Mouse (Mus musculus) testis, adult 2 months (tissue): ENCODE measurements around the gene Sord. TPM values are rescaled to one million over a fixed set of nuclear protein-coding genes. Genes with fewer than 3 reads are reported as not detected.
A peak's percentile ranks its signal among the peaks of the same experiment; 100 is the strongest.

Experiments
- H3K27ac ChIP-seq: fragments of 200-500 bp; 2 replicates; pipeline ENCODE4 v1.5.1; 2012; ENCODE audit warnings: low read depth, low read length; ENCODE audit not compliant: control insufficient read depth, insufficient read depth
- H3K27me3 ChIP-seq: fragments of 200-500 bp; 2 replicates; pipeline ENCODE4 v1.6.1; 2012; ENCODE audit warnings: mild to moderate bottlenecking, low read length, moderate library complexity; ENCODE audit not compliant: control insufficient read depth, insufficient read depth
- H3K36me3 ChIP-seq: fragments of 200-500 bp; 2 replicates; pipeline ENCODE4 v1.6.1; 2012; ENCODE audit warnings: mild to moderate bottlenecking, low read length; ENCODE audit not compliant: control insufficient read depth, insufficient read depth
- H3K4me1 ChIP-seq: fragments of 200-500 bp; 2 replicates; pipeline ENCODE4 v1.6.1; 2012; ENCODE audit warnings: low read length; ENCODE audit not compliant: control insufficient read depth, insufficient read depth
- H3K4me3 ChIP-seq: fragments of 200-500 bp; 2 replicates; pipeline ENCODE4 v1.5.1; 2012; ENCODE audit warnings: low read depth, mild to moderate bottlenecking, low read length, moderate library complexity, mixed read lengths; ENCODE audit not compliant: control insufficient read depth
- CTCF ChIP-seq: fragments of 200-500 bp; IDR thresholded peaks from 2 replicates; pipeline ENCODE4 v1.5.1; 2012; ENCODE audit warnings: low read depth, mild to moderate bottlenecking, inconsistent platforms, low read length, moderate library complexity; ENCODE audit not compliant: control insufficient read depth, insufficient read depth, insufficient replicate concordance
- POLR2A ChIP-seq: fragments of 200-500 bp; IDR thresholded peaks from 2 replicates; pipeline ENCODE4 v1.6.1; 2012; ENCODE audit warnings: low read depth, mild to moderate bottlenecking, inconsistent platforms, low read length, moderate library complexity; ENCODE audit not compliant: control insufficient read depth
- polyA plus RNA-seq: library from polyadenylated mRNA; depleted of rRNA; stranded (reverse); fragments of >200 nt; gene quantifications from 2 replicates; pipeline ENCODE4 v1.2.3, GENCODE M21; 2012

The Sord gene
- polyA plus RNA-seq, 1 experiment, result 863 TPM

DNA sequence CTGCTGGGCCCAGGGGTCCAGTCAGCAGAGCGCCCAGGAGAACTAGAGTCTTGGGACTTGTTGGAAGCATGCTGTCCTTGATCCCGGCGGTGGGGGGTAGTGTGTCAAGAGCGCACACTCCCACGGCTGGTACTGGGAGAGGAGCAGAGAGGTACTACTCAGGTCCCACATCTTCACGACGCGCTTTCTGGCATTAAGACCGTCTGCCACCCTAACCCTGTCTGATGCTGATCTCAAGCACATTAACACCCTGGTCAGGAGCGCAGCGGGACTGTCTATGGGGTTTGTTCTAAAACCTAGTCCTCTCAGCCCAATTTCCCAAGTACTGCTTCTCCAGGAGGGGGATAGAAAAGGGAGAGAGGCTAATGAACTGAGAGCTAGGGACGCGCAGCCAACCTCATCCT, 63.5 kb downstream of the Sord start, which contains the start of gene Duox2:
Duox2 (minus strand) TSS at position 354 of the 404 bp plus-strand sequence.
- TF ChIP-seq POLR2A (no peak), CTCF (no peak)
- Histone ChIP-seq H3K27ac (no peak within 1 kb of the TSS), H3K27me3 (peaks cover 4% of the 10 kb centered on the region; the same call in 1 of the 2 replicates), H3K4me3 (peak within 1 kb of the TSS; percentile 54), H3K36me3 (no peaks in the 10 kb centered on the region), H3K4me1 (peaks cover 29% of the 10 kb centered on the region)

DNA sequence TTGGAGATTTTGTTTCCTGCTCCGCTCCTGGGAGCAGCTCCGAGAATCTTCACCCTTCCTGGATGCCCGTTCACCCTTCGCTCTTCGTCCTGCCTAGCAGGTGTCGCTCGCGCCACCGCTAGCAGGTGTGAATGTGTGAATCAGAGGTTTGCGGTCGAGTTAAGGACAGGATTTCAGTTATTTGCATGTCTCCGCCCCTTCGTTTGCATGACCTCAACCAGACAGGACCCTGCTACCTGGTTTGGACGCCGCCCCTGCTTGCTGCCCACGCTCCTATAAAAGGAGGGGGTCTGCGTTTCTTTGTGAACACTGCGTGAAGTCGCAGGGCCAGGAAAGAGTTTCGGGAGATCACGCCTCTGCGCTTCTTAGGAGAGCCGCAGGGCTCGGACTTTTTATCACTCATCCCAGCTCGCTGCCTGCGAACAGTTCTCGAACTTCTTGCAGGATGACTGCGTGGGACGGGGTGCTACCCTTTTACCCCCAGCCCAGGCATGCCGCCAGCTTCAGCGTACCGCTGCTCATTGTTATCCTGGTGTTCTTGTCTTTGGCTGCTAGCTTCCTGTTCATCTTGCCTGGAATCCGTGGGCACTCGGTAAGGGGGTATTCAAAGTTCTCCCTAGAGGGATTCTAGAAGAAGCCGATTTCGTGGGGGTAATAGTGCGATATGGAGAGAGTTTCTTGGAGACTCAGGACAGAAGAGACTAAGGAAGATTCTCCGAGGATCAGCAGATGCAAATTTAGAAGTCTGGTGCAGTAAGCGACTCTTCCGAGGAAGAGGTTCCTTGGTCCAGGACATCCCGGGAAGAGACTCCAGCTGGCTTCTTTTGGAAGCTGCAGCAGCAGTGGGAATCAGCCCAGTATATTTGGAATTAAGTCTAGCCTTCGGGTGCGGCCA, 64.3 kb downstream of the Sord start, which contains the start of gene Duoxa2:
Duoxa2 (plus strand) TSS at position 305 of the 895 bp plus-strand sequence.
- Histone ChIP-seq H3K4me1 (peaks cover 29% of the 10 kb centered on the region), H3K27me3 (peaks cover 4% of the 10 kb centered on the region; the same call in 1 of the 2 replicates), H3K4me3 (peak within 1 kb of the TSS; percentile 54), H3K36me3 (no peaks in the 10 kb centered on the region), H3K27ac (no peak within 1 kb of the TSS)
- TF ChIP-seq POLR2A, result no peak

DNA sequence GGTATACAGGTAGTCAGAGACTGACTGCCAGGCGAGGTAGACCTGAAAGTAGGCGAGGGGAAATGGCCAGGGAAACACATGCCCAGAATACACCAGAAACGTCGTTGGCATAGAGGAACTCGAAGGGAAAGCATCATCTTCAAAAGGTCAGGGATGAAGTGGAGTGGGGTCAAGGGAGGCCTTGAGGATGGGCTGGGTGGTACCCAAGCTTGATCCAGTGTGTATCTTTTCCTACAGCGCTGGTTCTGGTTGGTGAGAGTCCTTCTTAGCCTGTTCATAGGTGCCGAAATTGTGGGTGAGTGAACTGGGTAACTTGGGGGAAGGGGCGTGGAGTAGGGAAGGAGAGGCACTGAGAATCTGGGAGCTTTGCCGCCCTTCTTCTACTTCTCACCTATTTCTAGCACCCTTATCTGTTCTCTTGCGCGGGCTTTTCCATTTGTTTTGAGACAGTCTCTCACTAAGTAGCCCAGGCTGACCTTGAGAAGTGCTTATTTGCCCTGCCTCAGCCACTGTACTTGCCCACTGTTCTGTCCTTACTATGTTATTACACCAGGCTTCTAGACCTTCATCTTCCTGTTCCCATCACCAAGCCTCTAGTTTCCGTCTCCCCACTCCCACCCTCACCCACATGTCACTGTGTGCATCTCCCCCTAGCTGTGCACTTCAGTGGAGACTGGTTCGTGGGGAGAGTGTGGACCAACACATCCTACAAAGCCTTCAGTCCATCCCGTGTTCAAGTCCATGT, 65.5 kb downstream of the Sord start:
- Histone ChIP-seq H3K36me3 (no peaks in the 10 kb centered on the region), H3K27ac (no peak overlapping the region), H3K4me3 (no peak overlapping the region), H3K4me1 (peaks cover 29% of the 10 kb centered on the region), H3K27me3 (peaks cover 4% of the 10 kb centered on the region; the same call in 1 of the 2 replicates)
- TF ChIP-seq CTCF (no peak), POLR2A (no peak)

DNA sequence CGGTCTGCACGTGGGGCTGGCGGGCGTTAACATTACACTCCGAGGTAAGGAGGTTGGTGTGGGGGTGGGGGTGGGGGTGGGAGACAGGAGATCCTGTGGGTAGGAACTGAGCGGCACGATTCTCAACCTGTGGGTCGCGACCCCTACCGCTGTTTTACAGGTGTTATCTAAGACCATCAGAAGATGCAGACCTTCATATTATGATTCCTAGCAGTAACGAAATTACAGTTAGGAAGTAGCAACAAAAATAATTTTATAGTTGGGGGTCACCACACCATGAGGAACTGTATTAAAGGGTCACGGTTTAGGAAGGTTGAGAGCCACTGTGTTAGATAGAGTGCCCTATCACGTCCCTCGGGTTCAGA, 66.1 kb downstream of the Sord start:
- Histone ChIP-seq H3K4me3 (peak overlapping the region; percentile 63; the same call in 1 of the 2 replicates), H3K27ac (no peak overlapping the region), H3K4me1 (peaks cover 29% of the 10 kb centered on the region), H3K36me3 (no peaks in the 10 kb centered on the region), H3K27me3 (peaks cover 4% of the 10 kb centered on the region; the same call in 1 of the 2 replicates)
- TF ChIP-seq CTCF, result no peak
- no peak for TF ChIP-seq POLR2A

DNA sequence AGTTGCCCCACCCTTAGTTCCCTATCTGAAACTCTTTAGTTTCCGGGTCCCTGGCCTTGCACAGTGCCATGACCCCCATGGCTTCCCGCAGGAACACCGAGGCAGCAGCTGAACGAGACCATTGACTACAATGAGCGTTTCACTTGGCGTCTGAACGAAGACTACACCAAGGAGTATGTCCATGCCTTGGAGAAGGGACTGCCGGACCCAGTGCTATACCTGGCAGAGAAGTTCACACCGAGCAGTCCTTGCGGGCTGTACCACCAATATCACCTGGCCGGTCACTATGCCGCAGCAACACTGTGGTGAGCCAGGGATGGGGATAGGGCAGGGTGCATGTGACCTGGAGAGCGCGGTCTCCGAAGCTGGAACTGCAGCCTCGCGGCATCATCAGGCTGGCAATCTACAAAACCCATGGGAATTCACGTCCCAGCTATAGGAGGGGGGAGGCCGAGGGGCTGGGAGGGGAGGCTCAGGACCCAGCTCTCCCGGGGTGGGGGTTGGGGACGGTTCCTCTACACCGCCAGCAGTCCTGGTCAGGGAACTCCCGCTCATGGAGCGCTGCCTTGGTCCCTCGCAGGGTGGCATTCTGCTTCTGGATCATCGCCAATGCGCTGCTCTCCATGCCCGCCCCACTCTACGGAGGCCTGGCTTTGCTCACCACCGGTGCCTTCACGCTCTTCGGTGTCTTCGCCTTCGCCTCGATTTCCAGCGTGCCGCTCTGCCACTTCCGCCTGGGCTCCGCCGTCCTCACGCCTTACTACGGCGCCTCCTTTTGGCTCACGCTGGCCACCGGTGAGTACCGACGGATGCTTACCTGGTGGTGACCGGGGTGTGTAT, 66.8 kb downstream of the Sord start:
- TF ChIP-seq CTCF, result no peak
- no peak for TF ChIP-seq POLR2A
- Histone ChIP-seq H3K36me3 (no peaks in the 10 kb centered on the region), H3K4me3 (peak overlapping the region; percentile 71), H3K27me3 (peaks cover 4% of the 10 kb centered on the region; the same call in 1 of the 2 replicates), H3K4me1 (peaks cover 29% of the 10 kb centered on the region), H3K27ac (no peak overlapping the region)

DNA sequence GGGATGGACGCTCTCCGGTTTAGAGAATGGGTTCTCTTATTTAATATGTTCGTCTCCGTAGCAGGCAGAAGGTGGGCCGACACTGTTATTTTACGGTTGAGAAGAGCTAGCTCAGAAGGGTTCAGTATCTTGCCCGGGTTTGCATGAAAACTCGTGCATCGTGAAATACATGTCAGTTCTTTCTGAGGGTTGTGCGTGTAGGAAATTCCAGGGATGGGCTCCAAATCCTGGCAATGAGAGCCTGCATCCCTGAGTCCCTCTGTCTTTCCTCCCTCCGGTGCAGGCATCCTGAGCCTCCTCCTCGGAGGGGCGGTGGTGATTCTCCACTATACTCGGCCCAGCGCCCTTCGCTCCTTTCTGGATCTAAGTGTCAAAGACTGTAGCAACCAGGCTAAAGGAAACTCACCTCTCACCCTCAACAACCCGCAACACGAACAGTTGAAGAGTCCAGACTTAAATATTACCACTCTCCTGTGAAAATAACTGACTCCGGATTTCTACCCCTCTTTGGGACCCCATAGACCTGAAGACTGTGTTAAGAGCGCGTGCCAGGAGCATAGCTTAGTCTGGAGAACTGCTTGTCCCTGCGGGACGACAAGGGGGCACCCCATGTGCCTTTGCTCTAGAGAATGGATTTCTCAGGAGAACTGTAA, 67.5 kb downstream of the Sord start:
- H3K4me3 ChIP-seq, result peak overlapping the region; percentile 71
- H3K36me3 ChIP-seq, result no peaks in the 10 kb centered on the region
- H3K27me3 ChIP-seq, result peaks cover 4% of the 10 kb centered on the region; the same call in 1 of the 2 replicates
- H3K4me1 ChIP-seq, result peaks cover 29% of the 10 kb centered on the region
- no peak overlapping the region for H3K27ac ChIP-seq
- TF ChIP-seq POLR2A (no peak), CTCF (no peak)
